Mouse (Mus musculus) forebrain, embryonic 14.5 days (tissue): ENCODE results near the gene Nr6a1. TPM values are rescaled to one million over a fixed set of nuclear protein-coding genes. Genes with fewer than 3 reads are reported as not detected.

Experiments used
- ATAC-seq: fragments of 200-750 bp; cut with Nextera tagmentation; 2 replicates; pipeline ENCODE4 v1.8.0; 2017; ENCODE audit warnings: mild to moderate bottlenecking, moderate library complexity
- DNase-seq: peaks from one replicate; pipeline ENCODE4 v3.0.0-alpha.2; 2015; ENCODE audit warnings: low spot score
- H3K27ac ChIP-seq: fragments of 300-500 bp; sonication (generic); 2 replicates; pipeline ENCODE4 v1.5.1; 2014; ENCODE audit warnings: low read depth, mild to moderate bottlenecking, control low read depth, low read length, moderate library complexity
- H3K27me3 ChIP-seq: fragments of 300-500 bp; sonication (generic); replicated peaks from 2 replicates; pipeline ENCODE4 v1.6.1; 2014; ENCODE audit warnings: low read length, control low read depth, mixed read lengths; ENCODE audit not compliant: control insufficient read depth, insufficient read depth
- H3K36me3 ChIP-seq: fragments of 300-500 bp; sonication (generic); 2 replicates; pipeline ENCODE4 v1.6.1; 2014; ENCODE audit warnings: low read length, control low read depth; ENCODE audit not compliant: control insufficient read depth, insufficient read depth
- H3K4me1 ChIP-seq: fragments of 300-500 bp; sonication (generic); 2 replicates; pipeline ENCODE4 v1.6.1; 2014; ENCODE audit warnings: antibody characterized with exemption, low read length, control low read depth; ENCODE audit not compliant: control insufficient read depth, insufficient read depth
- H3K4me2 ChIP-seq: fragments of 300-500 bp; sonication (generic); 2 replicates; pipeline ENCODE4 v1.6.1; 2014; ENCODE audit warnings: mild to moderate bottlenecking, control low read depth, low read length
- H3K4me3 ChIP-seq: fragments of 300-500 bp; sonication (generic); 2 replicates; pipeline ENCODE4 v1.5.1; 2014; ENCODE audit warnings: low read depth, low read length, control low read depth
- H3K9ac ChIP-seq: fragments of 300-500 bp; sonication (generic); 2 replicates; pipeline ENCODE4 v1.6.1; 2014; ENCODE audit warnings: mild to moderate bottlenecking, low read length, control low read depth, moderate library complexity
- H3K9me3 ChIP-seq: fragments of 300-500 bp; sonication (generic); replicated peaks from 2 replicates; pipeline ENCODE4 v1.6.1; 2016; ENCODE audit warnings: low read length, control low read depth, mixed read lengths; ENCODE audit not compliant: control insufficient read depth
- WGBS: fragments of 180-500 bp; shearing (Covaris S2); extraction: QIAGEN DNeasy Blood & Tissue Kit; methylation state at CpG from one replicate; pipeline ENCODE4 v1.1.7; 2014; 5-methylcytosine and 5-hydroxymethylcytosine counted together
- polyA plus RNA-seq: library from polyadenylated mRNA; unstranded; fragments of >200 nt; fragmentation: Nextera tagmentation; extraction: Ambion mirVana; gene quantifications from 2 replicates; pipeline ENCODE4 v1.2.1, GENCODE M21; 2014

Gene Nr6a1
- polyA plus RNA-seq, 1 experiment from 2014 or later, result 0.67 TPM

DNA sequence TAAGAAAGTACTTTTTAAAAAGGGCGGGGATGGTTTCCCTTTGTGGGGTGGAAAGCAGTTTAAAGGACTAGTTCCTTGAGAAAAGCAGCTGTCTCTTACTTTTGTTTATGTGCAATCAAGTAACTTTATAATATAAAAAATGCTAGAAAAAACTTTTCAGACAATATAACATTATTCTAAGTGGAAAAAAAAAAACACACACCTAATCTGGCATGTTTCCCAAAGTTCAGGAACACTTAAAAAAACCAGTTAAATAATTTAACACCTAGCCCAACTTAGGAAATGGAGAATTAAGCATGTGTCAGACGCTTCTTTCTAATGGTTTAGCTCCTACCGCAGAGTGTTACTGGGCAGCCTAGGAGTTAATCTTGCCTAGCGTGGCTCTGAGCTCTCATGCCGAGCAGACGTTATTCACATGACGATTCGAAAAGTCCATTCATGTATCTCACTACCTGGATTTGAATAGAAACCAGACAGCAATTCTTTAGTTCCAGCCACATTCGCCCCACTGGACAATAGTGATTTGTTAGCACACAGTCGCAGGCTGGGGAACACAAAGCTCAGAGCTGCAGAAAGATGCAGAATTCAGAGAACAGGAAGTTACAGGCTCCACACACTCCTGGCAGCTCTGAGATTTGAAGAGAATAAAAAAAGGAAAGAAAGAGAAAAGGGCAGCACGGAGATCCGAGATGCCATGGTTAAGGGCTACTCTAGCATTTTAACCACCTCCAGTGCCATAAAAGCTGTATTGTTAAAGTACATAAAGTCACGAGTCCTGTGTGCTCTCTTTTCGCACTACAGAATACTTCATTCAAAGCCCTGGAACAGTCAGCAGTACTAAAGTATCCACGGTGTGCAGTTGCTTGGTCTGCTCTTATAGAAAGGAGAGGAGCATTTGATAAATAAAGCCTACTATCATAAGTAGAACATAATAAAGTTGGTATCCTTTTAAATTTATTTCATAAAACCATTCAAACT, 102.4 kb downstream of the Nr6a1 start:
- under 1% methylated on average over 15 of the region's 15 CpGs for WGBS

DNA sequence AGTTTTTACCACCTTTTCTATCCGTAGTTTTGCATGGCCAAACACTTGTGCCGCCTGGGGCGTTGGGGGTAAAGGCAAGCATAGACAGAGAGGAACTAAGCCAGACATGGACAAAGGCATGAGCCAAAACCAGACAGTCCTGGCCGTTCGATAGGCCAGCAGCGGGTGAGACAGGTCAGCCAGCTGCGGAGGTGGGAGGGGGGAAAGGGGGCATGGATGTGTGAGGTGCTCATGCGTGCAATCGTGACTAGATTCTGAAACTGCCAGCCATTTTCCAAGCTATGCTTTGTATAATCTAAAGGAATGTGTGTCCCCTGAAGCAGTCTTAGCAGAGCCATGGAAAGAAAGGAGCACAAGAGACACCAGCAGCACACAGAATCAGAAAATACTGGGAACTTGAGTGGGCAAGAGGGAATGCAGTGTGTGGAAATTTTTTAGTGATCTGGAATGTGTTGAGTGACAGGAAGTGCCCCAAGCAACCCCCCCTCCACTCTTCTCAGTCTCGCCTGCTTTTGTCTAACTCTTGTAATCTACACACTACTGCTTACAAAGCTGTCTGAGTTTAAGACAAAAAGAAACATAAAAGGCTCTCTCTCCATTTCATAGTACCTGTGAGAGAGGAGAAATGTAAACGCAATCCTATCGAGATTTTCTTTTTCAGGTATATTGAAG, 103.4 kb downstream of the Nr6a1 start:
- Histone ChIP-seq H3K9me3 (no peaks in the 10 kb centered on the region), H3K4me2 (peak overlapping the region; percentile 57), H3K4me1 (peaks cover 7% of the 10 kb centered on the region), H3K9ac (peak overlapping the region; percentile 68), H3K27me3 (no peaks in the 10 kb centered on the region), H3K36me3 (no peaks in the 10 kb centered on the region), H3K4me3 (peak overlapping the region; percentile 40), H3K27ac (peak overlapping the region; percentile 91)
- DNase-seq (peak; percentile 83), ATAC-seq (peak; percentile 82)
- WGBS, result 1% methylated on average over 12 of the region's 12 CpGs

More for the DNA sequence above, 102.4 kb downstream of the Nr6a1 start:
- Histone ChIP-seq H3K4me1 (peaks cover 7% of the 10 kb centered on the region), H3K4me2 (peak overlapping the region; percentile 57), H3K27ac (peak overlapping the region; percentile 77), H3K27me3 (no peaks in the 10 kb centered on the region), H3K36me3 (no peaks in the 10 kb centered on the region), H3K9ac (peak overlapping the region; percentile 52), H3K4me3 (peak overlapping the region; percentile 40), H3K9me3 (no peaks in the 10 kb centered on the region)
- ATAC-seq, result peak; percentile 49
- DNase-seq, result peak; percentile 86

DNA sequence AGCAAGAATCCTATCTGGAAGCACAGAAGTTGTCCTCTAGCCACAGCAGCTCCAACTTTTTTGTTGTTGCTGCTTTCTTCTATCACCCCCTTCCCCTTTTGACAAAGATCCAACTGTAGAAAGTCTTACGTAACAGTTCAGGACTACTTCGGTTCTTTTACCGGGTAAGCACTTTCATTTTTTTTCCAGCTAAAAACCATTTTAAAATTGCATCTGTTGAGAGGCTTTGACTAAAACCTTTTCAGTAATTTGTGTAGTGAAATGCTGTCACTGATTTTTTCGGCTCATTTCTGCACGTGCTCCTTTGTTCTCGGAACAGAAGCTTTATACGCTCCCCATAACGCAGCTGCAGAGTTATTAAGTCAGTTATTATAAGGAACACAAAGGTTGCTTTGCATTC, 104.1 kb downstream of the Nr6a1 start:
- Histone ChIP-seq H3K4me3 (peak overlapping the region; percentile 40), H3K9ac (peak overlapping the region; percentile 68), H3K4me1 (peaks cover 7% of the 10 kb centered on the region), H3K27ac (peak overlapping the region; percentile 91), H3K9me3 (no peaks in the 10 kb centered on the region), H3K36me3 (no peaks in the 10 kb centered on the region), H3K27me3 (no peaks in the 10 kb centered on the region), H3K4me2 (peak overlapping the region; percentile 57)
- peak; percentile 79 for DNase-seq
- WGBS, result 1% methylated on average over 8 of the region's 8 CpGs
- peak; percentile 41 for ATAC-seq

DNA sequence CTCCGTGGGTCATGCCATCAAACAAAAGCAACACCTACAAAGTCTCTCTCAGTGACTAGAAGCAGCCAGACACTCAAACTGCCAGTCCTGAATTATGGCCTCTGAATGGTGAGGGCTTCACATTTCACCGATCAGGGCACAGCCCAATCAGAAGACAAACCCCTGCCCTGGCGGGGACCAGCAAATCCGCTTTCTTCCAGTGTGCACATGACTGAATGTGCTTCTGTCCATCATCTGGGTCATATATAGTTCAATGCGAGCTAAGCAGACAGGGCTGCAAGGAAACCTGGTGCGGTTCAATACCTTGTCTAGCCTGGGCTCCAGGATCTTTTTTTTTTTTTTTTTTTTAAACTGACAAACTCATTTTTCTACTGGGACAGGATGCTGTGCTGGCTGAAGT, 104.5 kb downstream of the Nr6a1 start:
- ATAC-seq (peak; percentile 80), DNase-seq (peak; percentile 90)
- WGBS, result 2% methylated on average over 6 of the region's 6 CpGs
- Histone ChIP-seq H3K9ac (peak overlapping the region; percentile 68), H3K27ac (peak overlapping the region; percentile 91), H3K4me2 (peak overlapping the region; percentile 57), H3K9me3 (no peaks in the 10 kb centered on the region), H3K4me1 (peaks cover 7% of the 10 kb centered on the region), H3K4me3 (peak overlapping the region; percentile 40), H3K36me3 (no peaks in the 10 kb centered on the region), H3K27me3 (no peaks in the 10 kb centered on the region)

DNA sequence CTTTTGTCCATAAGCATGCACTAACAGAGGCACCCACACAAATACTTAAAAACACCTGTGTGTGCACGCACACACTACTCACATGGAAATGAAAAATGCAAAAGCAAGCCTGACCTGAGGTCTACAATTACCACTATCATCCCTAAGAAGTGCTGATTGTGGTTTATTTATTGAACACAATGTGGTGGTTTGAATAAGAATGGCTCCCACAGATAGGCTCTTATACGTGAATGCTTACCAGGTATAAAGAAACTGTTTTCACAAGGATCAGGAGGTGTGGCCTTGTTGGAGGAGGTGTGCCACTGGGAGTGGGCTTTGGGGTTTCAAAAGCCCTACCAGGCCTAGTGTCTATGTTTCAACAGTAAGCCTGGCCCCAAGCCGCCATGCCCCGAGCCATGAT, 110.0 kb downstream of the Nr6a1 start:
- Histone ChIP-seq H3K4me3 (no peak overlapping the region), H3K27ac (no peak overlapping the region), H3K4me2 (no peak overlapping the region), H3K9ac (no peak overlapping the region), H3K4me1 (no peaks in the 10 kb centered on the region), H3K9me3 (no peaks in the 10 kb centered on the region), H3K36me3 (no peaks in the 10 kb centered on the region), H3K27me3 (no peaks in the 10 kb centered on the region)
- ATAC-seq (no peak), DNase-seq (no peak)
- 63% methylated on average over 4 of the region's 4 CpGs for WGBS

DNA sequence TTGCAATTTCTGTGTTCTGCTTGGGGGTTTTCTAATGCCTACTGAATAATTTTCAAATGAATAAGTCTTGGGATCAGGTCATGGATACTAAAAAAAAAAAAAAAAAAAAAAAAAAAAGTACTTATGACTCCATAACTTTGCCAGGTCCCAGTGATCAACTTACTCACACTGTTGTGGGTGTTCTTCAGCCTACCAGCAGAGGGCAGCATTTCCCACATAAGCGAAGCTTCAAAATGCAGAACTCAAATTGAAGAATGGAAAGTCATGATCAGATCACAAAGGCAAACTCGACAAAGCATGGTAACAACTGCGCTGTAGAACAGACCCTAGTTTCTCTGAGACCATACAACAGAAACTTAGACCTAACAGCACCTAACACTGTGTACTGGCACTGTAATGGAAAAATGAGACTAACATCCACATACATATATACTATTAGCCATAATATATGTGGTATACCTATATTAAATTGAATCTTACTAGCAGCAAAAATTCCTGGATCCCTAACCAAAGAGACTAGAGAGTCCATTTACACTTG, 130.3 kb downstream of the Nr6a1 start:
- H3K4me2 ChIP-seq, result no peak overlapping the region
- no peaks in the 10 kb centered on the region for H3K27me3 ChIP-seq
- H3K4me1 ChIP-seq, result no peaks in the 10 kb centered on the region
- no peaks in the 10 kb centered on the region for H3K36me3 ChIP-seq
- 9% methylated on average over 3 of the region's 3 CpGs for WGBS
- no peak overlapping the region for H3K9ac ChIP-seq
- DNase-seq (peak; percentile 90), ATAC-seq (peak; percentile 79)
- no peak overlapping the region for H3K4me3 ChIP-seq
- no peaks in the 10 kb centered on the region for H3K9me3 ChIP-seq
- H3K27ac ChIP-seq, result no peak overlapping the region

DNA sequence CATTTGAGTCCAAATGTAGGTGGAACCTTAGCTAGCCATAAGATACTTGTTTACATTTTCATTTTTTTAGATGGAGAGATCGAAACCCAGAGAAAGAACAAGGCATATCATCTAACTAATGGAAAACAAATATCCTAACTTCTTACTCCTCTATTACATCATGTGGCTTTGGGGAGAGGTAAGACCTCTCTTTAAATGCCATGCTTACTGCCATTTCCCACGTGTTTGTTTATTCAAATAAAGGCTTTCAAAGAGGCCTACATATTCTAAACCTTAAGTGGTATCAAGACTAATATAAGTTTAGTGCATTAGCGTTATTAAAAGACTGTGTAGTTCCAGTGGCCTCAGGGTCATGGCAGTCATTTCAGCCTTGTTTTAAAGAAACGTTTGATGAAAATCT, 140.2 kb downstream of the Nr6a1 start:
- H3K4me1 ChIP-seq, result peaks cover 3% of the 10 kb centered on the region
- H3K4me3 ChIP-seq, result no peak overlapping the region
- no peaks in the 10 kb centered on the region for H3K27me3 ChIP-seq
- DNase-seq, result no peak
- ATAC-seq, result no peak
- no peaks in the 10 kb centered on the region for H3K36me3 ChIP-seq
- no peak overlapping the region for H3K27ac ChIP-seq
- H3K9ac ChIP-seq, result no peak overlapping the region
- H3K9me3 ChIP-seq, result no peaks in the 10 kb centered on the region
- no peak overlapping the region for H3K4me2 ChIP-seq
- 55% methylated on average over 4 of the region's 4 CpGs for WGBS

DNA sequence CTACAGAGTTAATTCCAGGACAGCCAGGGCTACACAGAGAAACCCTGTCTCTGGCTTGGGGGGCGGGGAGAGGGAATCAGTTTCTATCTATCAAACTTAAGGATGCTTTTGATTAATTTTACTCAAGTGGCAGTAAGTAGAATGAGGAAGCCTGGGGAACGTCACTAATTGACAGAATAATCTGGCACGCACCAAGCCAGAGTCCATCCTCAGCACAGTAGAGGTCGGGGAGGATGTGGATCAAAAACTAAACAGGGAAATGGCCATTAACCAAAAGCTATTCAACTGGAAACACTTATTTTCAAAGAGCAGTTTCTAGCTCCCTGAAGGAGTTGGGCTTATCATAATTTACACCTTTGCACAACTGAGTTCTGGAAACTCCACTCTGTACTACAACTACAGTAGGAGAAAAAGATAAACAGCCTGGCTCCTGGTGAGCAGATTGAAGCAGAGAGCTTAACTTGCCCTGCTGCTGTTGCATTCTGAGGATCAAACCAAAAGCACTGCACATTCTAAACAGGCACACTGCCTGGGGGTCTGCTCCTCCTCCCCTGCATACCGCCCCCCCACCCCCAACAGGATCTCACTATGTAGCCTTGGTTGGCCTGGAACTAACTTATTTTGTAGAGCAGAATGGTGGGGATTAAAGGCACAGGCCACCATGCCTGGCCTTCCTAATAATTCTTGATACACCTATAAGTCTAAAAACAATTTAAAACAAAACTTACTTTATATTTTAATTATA, 141.1 kb downstream of the Nr6a1 start:
- DNase-seq, result no peak
- no peak for ATAC-seq

More for the DNA sequence above, 141.1 kb downstream of the Nr6a1 start:
- no peak overlapping the region for H3K9ac ChIP-seq
- 13% methylated on average over 5 of the region's 5 CpGs for WGBS
- H3K27ac ChIP-seq, result no peak overlapping the region
- no peak overlapping the region for H3K4me3 ChIP-seq
- H3K36me3 ChIP-seq, result no peaks in the 10 kb centered on the region
- H3K4me1 ChIP-seq, result peaks cover 9% of the 10 kb centered on the region
- H3K27me3 ChIP-seq, result no peaks in the 10 kb centered on the region
- no peaks in the 10 kb centered on the region for H3K9me3 ChIP-seq
- no peak overlapping the region for H3K4me2 ChIP-seq
